Mouse (Mus musculus) forebrain, embryonic 12.5 days (tissue): Measurements from ENCODE around the gene Hist1h2ad. TPM values are rescaled to one million over a fixed set of nuclear protein-coding genes. Genes with fewer than 3 reads are reported as not detected.
"Not testable (repeated sequence)": the region's sequence is repeated elsewhere in the genome, so short reads cannot be mapped to it uniquely, and the experiment has no call there.

ENCODE experiments used
- ATAC-seq: fragments of 200-750 bp; cut with Nextera tagmentation; 2 replicates; pipeline ENCODE4 v1.8.0; 2017; ENCODE audit warnings: moderate TSS enrichment; ENCODE audit not compliant: low FRiP score
- H3K27ac ChIP-seq: fragments of 300-500 bp; sonication (generic); 2 replicates; pipeline ENCODE4 v1.5.1; 2016; ENCODE audit warnings: mild to moderate bottlenecking
- H3K27me3 ChIP-seq: fragments of 300-500 bp; sonication (generic); 2 replicates; pipeline ENCODE4 v1.6.1; 2016; ENCODE audit warnings: mild to moderate bottlenecking
- H3K36me3 ChIP-seq: fragments of 300-500 bp; sonication (generic); replicated peaks from 2 replicates; pipeline ENCODE4 v1.6.1; 2016; ENCODE audit warnings: mild to moderate bottlenecking
- H3K4me1 ChIP-seq: fragments of 300-500 bp; sonication (generic); 2 replicates; pipeline ENCODE4 v1.6.1; 2016
- H3K4me2 ChIP-seq: fragments of 300-500 bp; sonication (generic); 2 replicates; pipeline ENCODE4 v1.6.1; 2016; ENCODE audit warnings: mild to moderate bottlenecking, moderate library complexity
- H3K4me3 ChIP-seq: fragments of 300-500 bp; sonication (generic); replicated peaks from 2 replicates; pipeline ENCODE4 v1.5.1; 2016; ENCODE audit warnings: mild to moderate bottlenecking
- H3K9ac ChIP-seq: fragments of 300-500 bp; sonication (generic); 2 replicates; pipeline ENCODE4 v1.6.1; 2016; ENCODE audit warnings: mild to moderate bottlenecking
- H3K9me3 ChIP-seq: fragments of 300-500 bp; sonication (generic); 2 replicates; pipeline ENCODE4 v1.6.1; 2016
- WGBS: fragments of 180-500 bp; shearing (Covaris S2); methylation state at CpG from one replicate; pipeline ENCODE4 v1.1.7; 2016; 5-methylcytosine and 5-hydroxymethylcytosine counted together
- polyA plus RNA-seq: library from polyadenylated mRNA; unstranded; fragments of >200 nt; fragmentation: Nextera tagmentation; extraction: Ambion mirVana; gene quantifications from 2 replicates; pipeline ENCODE4 v1.2.1, GENCODE M21; 2016

Gene Hist1h2ad
- 1.3 and 3.7 TPM in 2 replicates for polyA plus RNA-seq

DNA sequence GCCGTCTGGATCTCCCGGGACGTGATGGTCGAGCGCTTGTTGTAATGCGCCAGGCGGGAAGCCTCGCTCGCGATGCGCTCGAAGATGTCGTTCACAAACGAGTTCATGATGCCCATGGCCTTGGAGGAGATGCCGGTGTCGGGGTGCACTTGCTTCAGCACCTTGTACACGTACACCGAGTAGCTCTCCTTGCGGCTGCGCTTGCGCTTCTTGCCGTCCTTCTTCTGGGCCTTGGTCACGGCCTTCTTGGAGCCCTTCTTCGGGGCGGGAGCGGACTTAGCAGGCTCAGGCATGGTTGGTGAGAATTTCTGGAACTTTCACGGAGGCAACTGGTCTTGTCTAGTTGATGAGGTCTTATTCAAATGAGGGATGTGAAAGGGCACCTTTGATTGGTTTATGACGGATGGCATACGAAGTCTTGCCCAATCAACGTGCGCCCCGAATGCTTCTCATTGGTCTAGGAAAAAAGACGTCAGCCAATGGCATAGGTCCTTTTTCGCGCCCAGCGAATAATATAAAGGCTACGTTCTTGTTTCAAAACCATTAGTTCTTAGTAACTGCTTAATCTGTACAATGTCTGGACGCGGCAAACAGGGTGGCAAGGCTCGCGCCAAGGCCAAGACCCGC lies at the start of gene Hist1h2ad, which contains the start of gene Hist1h2bf:
TSS of gene Hist1h2ad (plus strand) at position 484 of the 627 bp plus-strand sequence.
TSS of gene Hist1h2bf (minus strand) at position 299 of the 627 bp plus-strand sequence.
- H3K27ac ChIP-seq: peak within 1 kb of the TSS; percentile 97
- H3K4me3 ChIP-seq: peak within 1 kb of the TSS; percentile 47
- H3K4me2 ChIP-seq: peak within 1 kb of the TSS; percentile 67
- H3K9ac ChIP-seq: peak within 1 kb of the TSS; percentile 56
- not testable (repeated sequence) for H3K9me3 ChIP-seq, H3K36me3 ChIP-seq, H3K27me3 ChIP-seq
- peaks cover 31% of the 10 kb centered on the region for H3K4me1 ChIP-seq
- ATAC-seq: peak; percentile 93
- under 1% methylated on average over 40 of the region's 42 CpGs for WGBS

DNA sequence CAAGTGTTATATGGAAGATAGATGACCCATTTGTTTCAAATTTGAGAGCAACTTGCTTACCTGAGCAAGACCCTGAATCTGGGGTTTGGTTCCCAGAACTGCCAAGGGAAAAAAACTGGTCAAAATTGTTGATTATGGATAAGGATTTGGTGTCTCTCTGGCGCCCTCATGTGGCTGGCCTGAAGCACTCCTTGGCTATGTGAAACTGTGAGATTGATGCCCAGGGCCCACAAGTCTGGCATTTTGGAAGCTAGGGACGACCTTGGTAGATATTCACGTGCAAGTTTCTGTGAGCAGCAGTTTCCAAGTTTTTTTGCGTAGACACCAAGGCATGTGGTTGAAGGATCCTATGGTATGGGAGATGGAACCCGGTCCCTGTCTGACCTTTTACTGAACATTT lies 49.5 kb upstream of the Hist1h2ad start:
- H3K4me3 ChIP-seq: no peak overlapping the region

DNA sequence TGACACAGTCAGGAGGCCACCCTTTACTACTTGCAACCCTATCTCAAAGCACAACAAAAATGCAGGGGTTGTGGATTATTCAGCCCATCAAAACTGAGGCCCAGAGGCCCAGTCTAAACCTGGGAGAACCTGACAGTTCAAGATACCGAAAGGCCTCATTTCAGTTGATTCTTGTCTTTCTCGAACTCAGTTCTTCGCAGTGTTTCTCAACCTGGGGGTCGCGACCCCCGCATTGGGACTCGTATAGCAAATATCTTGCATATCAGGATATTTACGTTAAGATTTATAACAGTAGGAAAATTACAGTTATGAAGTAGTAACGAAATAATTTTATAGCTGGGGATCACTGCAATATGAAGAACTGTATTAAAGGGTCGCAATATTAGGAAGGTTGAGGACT lies 48.3 kb upstream of the Hist1h2ad start:
- Histone ChIP-seq H3K27ac (no peak overlapping the region), H3K9me3 (no peaks in the 10 kb centered on the region), H3K4me2 (peak overlapping the region; percentile 51), H3K4me3 (peak overlapping the region; percentile 40), H3K36me3 (no peaks in the 10 kb centered on the region), H3K4me1 (peaks cover 19% of the 10 kb centered on the region), H3K9ac (no peak overlapping the region), H3K27me3 (no peaks in the 10 kb centered on the region)
- ATAC-seq: no peak
- WGBS: 2% methylated on average over 10 of the region's 10 CpGs

More for the DNA sequence above, 49.5 kb upstream of the Hist1h2ad start:
- Histone ChIP-seq H3K27me3 (no peaks in the 10 kb centered on the region), H3K9ac (no peak overlapping the region), H3K4me2 (no peak overlapping the region), H3K27ac (no peak overlapping the region), H3K36me3 (no peaks in the 10 kb centered on the region), H3K4me1 (peaks cover 19% of the 10 kb centered on the region), H3K9me3 (no peaks in the 10 kb centered on the region)
- 7% methylated on average over 5 of the region's 5 CpGs for WGBS
- no peak for ATAC-seq

DNA sequence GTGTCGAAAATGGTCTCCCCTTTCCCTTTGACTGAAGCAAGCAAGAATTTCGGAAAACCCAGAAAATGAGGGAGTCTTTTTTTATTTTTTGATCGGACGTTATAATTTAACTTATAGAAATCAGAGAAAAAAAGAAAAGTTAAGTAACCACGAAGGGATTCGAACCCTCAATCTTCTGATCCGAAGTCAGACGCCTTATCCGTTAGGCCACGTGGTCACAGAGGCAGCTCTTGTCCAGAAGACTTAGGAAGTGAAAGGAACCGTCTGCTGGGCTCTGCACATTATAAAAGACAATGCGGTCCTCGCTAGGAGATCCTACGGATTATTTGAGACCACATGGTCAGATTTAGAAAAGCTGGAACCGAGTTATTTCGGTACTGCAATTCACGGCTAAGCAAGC lies 47.9 kb upstream of the Hist1h2ad start:
- Histone ChIP-seq H3K36me3 (no peaks in the 10 kb centered on the region), H3K9me3 (no peaks in the 10 kb centered on the region), H3K27me3 (no peaks in the 10 kb centered on the region), H3K4me3 (peak overlapping the region; percentile 40), H3K4me2 (peak overlapping the region; percentile 51), H3K9ac (peak overlapping the region; percentile 54), H3K4me1 (peaks cover 19% of the 10 kb centered on the region), H3K27ac (peak overlapping the region; percentile 65; the same call in 1 of the 2 replicates)
- ATAC-seq: peak; percentile 67
- under 1% methylated on average over 17 of the region's 17 CpGs for WGBS

DNA sequence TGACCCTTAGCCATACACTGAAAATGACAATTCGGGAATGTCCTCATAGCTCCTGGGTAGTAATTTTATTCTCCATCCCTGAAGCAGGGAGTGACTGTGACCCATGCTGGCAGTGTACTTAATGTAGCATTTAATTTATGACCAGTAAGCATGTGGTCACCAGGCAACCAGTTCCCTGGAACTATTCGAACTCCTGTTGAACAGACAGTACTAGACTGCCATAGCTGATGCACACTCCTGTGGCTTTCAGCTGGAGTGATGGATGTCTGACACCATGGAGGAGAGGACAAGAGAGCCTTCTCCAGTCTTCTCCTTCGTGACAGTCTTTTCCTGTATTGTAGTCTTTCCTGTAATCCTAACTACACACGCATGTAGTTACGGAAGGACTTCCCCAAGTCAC lies 45.2 kb upstream of the Hist1h2ad start:
- Histone ChIP-seq H3K36me3 (no peaks in the 10 kb centered on the region), H3K27ac (no peak overlapping the region), H3K4me1 (peaks cover 30% of the 10 kb centered on the region), H3K27me3 (no peaks in the 10 kb centered on the region), H3K4me3 (no peak overlapping the region), H3K9ac (no peak overlapping the region), H3K4me2 (peak overlapping the region; percentile 19; the same call in 1 of the 2 replicates), H3K9me3 (no peaks in the 10 kb centered on the region)
- ATAC-seq: no peak
- WGBS: 90% methylated on average over 5 of the region's 5 CpGs

DNA sequence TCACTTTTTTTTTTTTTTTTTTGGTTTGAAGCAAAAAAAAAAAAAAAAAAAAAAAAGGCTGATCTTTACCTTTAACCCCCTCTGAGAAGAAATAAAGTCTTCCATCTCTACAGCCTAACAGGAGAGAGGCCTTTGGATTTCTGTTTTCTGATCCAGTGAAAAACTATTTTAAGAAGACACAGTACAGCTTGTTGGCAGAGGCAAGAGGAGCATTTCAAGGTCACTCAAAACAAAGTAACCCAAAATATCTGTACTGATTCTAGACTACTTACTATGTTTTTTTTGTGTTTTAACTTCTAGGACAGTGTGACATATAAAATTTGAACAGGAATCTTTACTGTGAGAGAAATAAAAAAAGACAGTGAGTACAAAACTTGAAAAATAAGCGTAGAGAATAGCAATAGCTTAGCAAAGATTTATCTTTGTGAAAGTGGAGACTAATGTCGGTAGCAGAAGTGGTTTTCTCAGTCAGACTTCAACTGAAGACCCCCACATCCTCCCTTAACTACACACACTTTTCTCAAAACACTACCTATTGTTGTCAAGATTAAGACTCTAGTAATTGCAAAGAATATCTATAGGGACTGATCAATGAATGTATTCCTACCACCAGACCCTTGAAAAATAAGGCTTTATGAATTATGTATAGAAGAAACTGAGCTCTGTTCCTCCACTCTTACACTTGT lies 44.6 kb upstream of the Hist1h2ad start:
- H3K4me2 ChIP-seq: peak overlapping the region; percentile 58
- no peaks in the 10 kb centered on the region for H3K9me3 ChIP-seq
- peak overlapping the region; percentile 98 for H3K27ac ChIP-seq
- H3K4me3 ChIP-seq: peak overlapping the region; percentile 50
- ATAC-seq: no peak
- no peaks in the 10 kb centered on the region for H3K36me3 ChIP-seq
- H3K9ac ChIP-seq: peak overlapping the region; percentile 77
- WGBS: 39% methylated on average over 2 of the region's 2 CpGs
- H3K4me1 ChIP-seq: peaks cover 34% of the 10 kb centered on the region
- H3K27me3 ChIP-seq: no peaks in the 10 kb centered on the region

DNA sequence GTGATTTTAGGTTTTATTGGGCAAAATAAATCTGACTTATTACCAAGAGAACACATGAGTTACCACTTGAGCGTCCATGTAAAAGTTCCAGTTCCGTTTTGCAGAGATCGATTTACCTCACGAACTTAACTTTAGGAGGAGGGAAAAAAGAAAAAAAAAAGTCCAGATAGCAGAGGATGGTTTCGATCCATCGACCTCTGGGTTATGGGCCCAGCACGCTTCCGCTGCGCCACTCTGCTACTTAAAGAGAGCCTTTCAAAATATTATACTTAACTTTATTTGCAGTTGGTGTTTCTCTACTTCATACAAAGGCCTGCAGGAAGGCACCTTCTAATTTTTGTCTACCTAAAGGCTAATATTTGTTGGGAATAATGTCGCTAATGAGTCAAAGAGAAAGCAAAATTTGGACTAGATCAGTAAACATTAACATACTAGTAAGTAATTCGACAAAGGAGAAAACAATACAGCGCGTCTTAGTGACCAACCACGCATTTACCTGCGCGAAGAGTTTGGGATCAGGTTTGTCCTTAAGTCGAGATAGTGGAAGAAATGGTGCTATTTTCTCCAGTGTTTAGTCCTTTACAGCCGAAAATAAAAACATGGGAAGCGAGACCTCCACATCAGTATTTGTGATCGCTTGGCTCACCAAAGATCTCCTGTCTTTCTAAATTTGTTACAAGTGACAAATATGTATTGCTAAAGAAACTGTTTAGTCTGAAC lies 43.8 kb upstream of the Hist1h2ad start:
- Histone ChIP-seq H3K4me3 (peak overlapping the region; percentile 50), H3K36me3 (no peaks in the 10 kb centered on the region), H3K27me3 (no peaks in the 10 kb centered on the region), H3K4me1 (peaks cover 36% of the 10 kb centered on the region), H3K4me2 (peak overlapping the region; percentile 58), H3K9me3 (no peaks in the 10 kb centered on the region), H3K9ac (peak overlapping the region; percentile 77), H3K27ac (peak overlapping the region; percentile 98)
- under 1% methylated on average over 20 of the region's 20 CpGs for WGBS
- ATAC-seq: no peak

DNA sequence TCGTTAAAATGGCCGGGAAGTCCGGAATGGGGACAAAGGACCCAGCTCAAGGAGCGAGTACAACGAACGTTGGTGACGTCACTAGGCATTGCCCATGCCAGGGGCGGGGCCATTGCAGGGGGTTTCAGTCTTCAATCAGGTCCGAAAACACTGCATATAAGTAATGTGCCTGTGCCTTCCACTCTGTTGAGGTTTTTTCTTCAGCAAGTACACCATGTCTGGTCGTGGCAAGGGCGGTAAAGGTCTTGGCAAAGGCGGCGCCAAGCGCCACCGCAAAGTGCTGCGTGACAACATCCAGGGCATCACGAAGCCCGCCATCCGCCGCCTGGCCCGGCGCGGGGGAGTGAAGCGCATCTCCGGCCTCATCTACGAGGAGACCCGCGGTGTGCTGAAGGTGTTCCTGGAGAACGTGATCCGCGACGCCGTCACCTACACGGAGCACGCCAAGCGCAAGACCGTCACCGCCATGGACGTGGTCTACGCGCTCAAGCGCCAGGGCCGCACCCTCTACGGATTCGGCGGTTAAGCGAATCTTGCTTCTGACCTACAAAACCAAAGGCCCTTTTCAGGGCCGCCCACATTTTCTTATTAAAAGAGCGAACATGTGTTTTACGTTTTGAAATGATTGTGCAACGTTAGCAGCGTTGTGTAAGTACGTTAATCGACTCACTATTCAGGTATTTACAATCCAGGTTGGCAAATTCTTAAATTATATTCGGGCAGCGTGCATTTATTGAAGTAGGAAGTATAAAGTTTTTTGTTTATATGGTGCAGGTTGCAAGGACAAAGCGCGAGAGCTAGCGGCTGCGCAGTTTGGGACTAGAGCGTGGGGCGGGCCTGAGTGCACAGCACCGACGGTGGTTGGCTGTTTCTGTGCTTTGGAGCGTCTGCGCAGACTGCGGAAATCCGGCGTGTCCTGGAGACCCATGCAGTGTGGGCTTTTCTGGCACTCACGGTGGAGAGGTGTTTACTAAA lies 43.0 kb upstream of the Hist1h2ad start, which contains the start of gene Hist1h4h:
TSS of gene Hist1h4h (plus strand) at position 150 of the 975 bp plus-strand sequence.
- Histone ChIP-seq H3K9me3 (no peaks in the 10 kb centered on the region), H3K4me1 (peaks cover 32% of the 10 kb centered on the region), H3K27me3 (no peaks in the 10 kb centered on the region), H3K27ac (peak within 1 kb of the TSS; percentile 98), H3K36me3 (no peaks in the 10 kb centered on the region), H3K4me2 (peak within 1 kb of the TSS; percentile 58), H3K4me3 (peak within 1 kb of the TSS; percentile 50), H3K9ac (peak within 1 kb of the TSS; percentile 77)
- ATAC-seq: peak; percentile 81
- WGBS: under 1% methylated on average over 60 of the region's 70 CpGs

DNA sequence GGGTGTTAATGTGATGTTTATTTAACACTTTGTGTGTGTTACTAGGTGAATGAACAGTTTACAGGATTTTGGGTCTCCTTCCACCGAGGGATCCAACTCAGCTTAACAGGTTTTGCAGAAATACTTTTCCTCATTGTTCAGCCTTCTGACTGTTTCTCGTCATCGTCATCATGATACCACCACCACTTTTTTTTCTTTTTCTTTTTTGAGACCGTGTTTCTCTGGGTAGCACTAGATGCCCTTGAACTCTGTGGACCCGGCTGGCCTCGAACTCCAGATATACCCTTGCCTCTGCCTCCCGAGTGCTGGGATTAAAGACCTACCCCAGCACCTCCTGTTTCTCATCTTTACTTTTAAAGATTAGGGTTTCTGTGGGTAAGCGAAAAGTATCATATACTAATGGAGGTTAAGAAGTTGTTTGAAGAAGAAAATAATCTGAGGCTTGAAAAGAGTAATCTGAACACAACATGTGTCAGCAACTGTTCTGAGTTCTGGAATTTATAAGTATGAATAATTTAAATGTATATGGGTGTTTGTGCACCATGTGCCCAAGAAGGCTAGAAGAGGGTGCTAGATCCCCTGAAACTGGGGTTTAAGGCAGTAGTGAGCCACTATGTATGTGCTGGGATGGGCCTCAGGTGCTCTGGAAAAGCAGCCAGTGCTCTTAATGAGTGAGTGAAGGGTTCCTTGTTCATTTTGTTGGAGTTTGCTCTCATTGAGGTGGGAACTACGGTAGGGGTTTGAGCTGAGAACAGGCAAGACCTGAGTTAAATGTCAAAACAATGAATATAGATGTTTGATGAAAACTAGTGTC lies 41.7 kb upstream of the Hist1h2ad start:
- H3K4me2 ChIP-seq: peak overlapping the region; percentile 58
- no peaks in the 10 kb centered on the region for H3K27me3 ChIP-seq
- no peak for ATAC-seq
- peak overlapping the region; percentile 98 for H3K27ac ChIP-seq
- 20% methylated on average over 9 of the region's 9 CpGs for WGBS
- no peaks in the 10 kb centered on the region for H3K9me3 ChIP-seq
- H3K36me3 ChIP-seq: no peaks in the 10 kb centered on the region
- H3K4me1 ChIP-seq: peaks cover 36% of the 10 kb centered on the region
- H3K4me3 ChIP-seq: peak overlapping the region; percentile 50
- peak overlapping the region; percentile 77 for H3K9ac ChIP-seq

DNA sequence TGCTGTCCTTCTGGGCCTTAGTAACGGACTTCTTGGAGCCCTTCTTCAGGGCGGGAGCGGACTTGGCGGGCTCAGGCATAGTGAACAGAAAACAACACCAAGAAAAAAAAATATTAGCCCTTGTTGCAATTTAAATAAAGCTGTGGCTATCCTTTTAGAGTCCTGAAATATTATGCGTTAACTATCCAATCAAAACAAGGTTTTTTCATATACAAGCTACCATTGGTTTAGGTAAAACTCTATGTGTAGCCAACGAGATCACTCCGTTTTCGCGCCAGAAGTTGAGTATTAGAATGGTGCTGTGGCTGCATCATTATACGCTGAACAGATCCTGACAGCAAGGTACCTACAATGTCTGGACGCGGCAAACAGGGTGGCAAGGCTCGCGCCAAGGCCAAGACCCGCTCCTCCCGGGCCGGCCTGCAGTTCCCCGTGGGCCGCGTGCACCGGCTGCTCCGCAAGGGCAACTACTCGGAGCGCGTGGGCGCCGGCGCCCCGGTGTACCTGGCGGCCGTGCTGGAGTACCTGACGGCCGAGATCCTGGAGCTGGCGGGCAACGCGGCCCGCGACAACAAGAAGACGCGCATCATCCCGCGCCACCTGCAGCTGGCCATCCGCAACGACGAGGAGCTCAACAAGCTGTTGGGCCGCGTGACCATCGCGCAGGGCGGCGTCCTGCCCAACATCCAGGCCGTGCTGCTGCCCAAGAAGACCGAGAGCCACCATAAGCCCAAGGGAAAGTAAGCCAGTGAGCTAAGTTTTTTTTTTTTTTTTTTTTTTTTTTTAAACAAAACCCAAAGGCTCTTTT lies 40.4 kb upstream of the Hist1h2ad start, which contains the start of gene Hist1h2af:
TSS of gene Hist1h2af (plus strand) at position 347 of the 808 bp plus-strand sequence.
- H3K27me3 ChIP-seq, H3K36me3 ChIP-seq, H3K9me3 ChIP-seq: not testable (repeated sequence)
- peak within 1 kb of the TSS; percentile 98 for H3K27ac ChIP-seq
- peak; percentile 54 for ATAC-seq
- H3K9ac ChIP-seq: peak within 1 kb of the TSS; percentile 77
- WGBS: 0% methylated on average over 27 of the region's 53 CpGs
- peak within 1 kb of the TSS; percentile 58 for H3K4me2 ChIP-seq
- peak within 1 kb of the TSS; percentile 50 for H3K4me3 ChIP-seq
- H3K4me1 ChIP-seq: peaks cover 34% of the 10 kb centered on the region
